Mouse (Mus musculus) stomach, embryonic 14.5 days (tissue): Measurements from ENCODE around the gene Cux1. TPM values are rescaled to one million over a fixed set of nuclear protein-coding genes. Genes with fewer than 3 reads are reported as not detected.

ENCODE experiments used
- ATAC-seq: fragments of 200-750 bp; cut with Nextera tagmentation; 2 replicates; pipeline ENCODE4 v1.8.0; 2017; ENCODE audit warnings: low read depth, moderate TSS enrichment; ENCODE audit not compliant: insufficient number of reproducible peaks, insufficient read depth, low FRiP score
- H3K27ac ChIP-seq: fragments of 300-500 bp; sonication (generic); 2 replicates; pipeline ENCODE4 v1.5.1; 2014; ENCODE audit warnings: mild to moderate bottlenecking, low read length, moderate library complexity, mixed read lengths
- H3K27me3 ChIP-seq: fragments of 300-500 bp; sonication (generic); 2 replicates; pipeline ENCODE4 v1.6.1; 2014; ENCODE audit warnings: low read length, control low read depth, mixed read lengths; ENCODE audit not compliant: control insufficient read depth, insufficient read depth
- H3K36me3 ChIP-seq: fragments of 300-500 bp; sonication (generic); 2 replicates; pipeline ENCODE4 v1.6.1; 2014; ENCODE audit warnings: mild to moderate bottlenecking, control low read depth, low read length, moderate library complexity, mixed read lengths; ENCODE audit not compliant: control insufficient read depth, insufficient read depth
- H3K4me1 ChIP-seq: fragments of 300-500 bp; sonication (generic); 2 replicates; pipeline ENCODE4 v1.6.1; 2014; ENCODE audit warnings: low read length, control low read depth, mixed read lengths; ENCODE audit not compliant: control insufficient read depth, insufficient read depth
- H3K4me2 ChIP-seq: fragments of 300-500 bp; sonication (generic); replicated peaks from 2 replicates; pipeline ENCODE4 v1.6.1; 2014; ENCODE audit warnings: low read depth, low read length, control low read depth
- H3K4me3 ChIP-seq: fragments of 300-500 bp; sonication (generic); 2 replicates; pipeline ENCODE4 v1.5.1; 2014; ENCODE audit warnings: low read depth, low read length, control low read depth
- H3K9ac ChIP-seq: fragments of 300-500 bp; sonication (generic); replicated peaks from 2 replicates; pipeline ENCODE4 v1.6.1; 2014; ENCODE audit warnings: low read depth, mild to moderate bottlenecking, control low read depth, low read length, moderate library complexity, mixed read lengths
- H3K9me3 ChIP-seq: fragments of 300-500 bp; sonication (generic); 2 replicates; pipeline ENCODE4 v1.6.1; 2016; ENCODE audit warnings: low read depth, low read length, control low read depth; ENCODE audit not compliant: control insufficient read depth
- WGBS: fragments of 180-500 bp; shearing (Covaris S2); extraction: QIAGEN DNeasy Blood & Tissue Kit; methylation state at CpG from one replicate; pipeline ENCODE4 v1.1.7; 2014; 5-methylcytosine and 5-hydroxymethylcytosine counted together
- polyA plus RNA-seq: library from polyadenylated mRNA; unstranded; fragments of >200 nt; fragmentation: Nextera tagmentation; extraction: Ambion mirVana; gene quantifications from 2 replicates; pipeline ENCODE4 v1.2.1, GENCODE M21; 2014

Cux1 gene
- polyA plus RNA-seq, 1 experiment from 2014 or later = 92.8 TPM

DNA sequence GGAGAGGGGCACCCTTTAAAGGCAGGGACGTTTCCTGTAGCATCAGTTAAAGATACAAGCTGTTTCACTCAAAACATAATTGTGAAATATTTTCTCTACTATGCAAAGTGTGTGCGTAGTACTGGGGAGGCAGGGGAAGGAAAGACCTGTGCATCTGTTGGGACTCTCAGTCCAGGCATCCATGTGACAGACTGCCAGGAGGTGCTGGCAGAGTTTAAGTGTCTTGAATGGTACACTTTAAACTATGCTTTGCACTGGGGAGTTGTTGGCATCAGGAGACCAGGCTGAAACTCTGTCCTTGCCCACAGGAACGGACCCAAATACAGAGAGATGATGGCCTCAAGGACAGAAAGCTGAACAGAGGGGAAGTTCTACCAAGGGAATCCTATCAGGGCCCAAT lies 182.1 kb downstream of the Cux1 start:
- ATAC-seq = no peak
- no peak overlapping the region for H3K4me3 ChIP-seq
- no peak overlapping the region for H3K4me2 ChIP-seq
- H3K4me1 ChIP-seq = no peaks in the 10 kb centered on the region
- no peaks in the 10 kb centered on the region for H3K9me3 ChIP-seq
- H3K36me3 ChIP-seq = no peaks in the 10 kb centered on the region; the same call in none of the 2 replicates
- WGBS = 86% methylated on average over 3 of the region's 3 CpGs
- no peaks in the 10 kb centered on the region for H3K27me3 ChIP-seq
- no peak overlapping the region for H3K27ac ChIP-seq
- H3K9ac ChIP-seq = no peak overlapping the region

- ATAC-seq = no peak
- 78% methylated on average over 9 of the region's 9 CpGs for WGBS
- H3K27me3 ChIP-seq = no peaks in the 10 kb centered on the region
- H3K27ac ChIP-seq = no peak overlapping the region
- no peaks in the 10 kb centered on the region; the same call in 1 of the 2 replicates for H3K36me3 ChIP-seq
- no peak overlapping the region for H3K4me2 ChIP-seq
- H3K4me3 ChIP-seq = no peak overlapping the region
- no peaks in the 10 kb centered on the region for H3K4me1 ChIP-seq
- H3K9ac ChIP-seq = no peak overlapping the region
- H3K9me3 ChIP-seq = no peaks in the 10 kb centered on the region
Observed at GRCm38 (mm10) chr5:136382261-136383005, 184.9 kb downstream of the Cux1 start.

DNA sequence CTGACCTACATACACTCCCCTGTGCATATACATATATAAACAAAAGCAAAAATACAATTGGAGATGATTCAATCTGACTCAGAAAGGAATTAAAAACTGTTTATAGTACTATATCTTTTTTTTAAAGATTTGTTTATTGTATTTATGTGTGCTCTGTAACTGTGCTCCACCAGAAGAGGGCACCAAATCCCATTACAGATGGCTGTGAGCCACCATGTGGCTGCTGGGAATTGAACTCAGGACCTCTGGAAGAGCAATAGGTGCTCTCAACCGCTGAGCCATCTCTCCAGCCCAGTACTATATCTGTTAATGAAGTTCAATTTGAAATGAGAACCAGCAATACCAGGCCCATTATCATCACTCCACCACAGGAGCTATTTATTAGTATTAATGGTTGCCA lies 187.9 kb downstream of the Cux1 start:
- 90% methylated on average over 1 of the region's 1 CpGs for WGBS
- H3K4me1 ChIP-seq = no peaks in the 10 kb centered on the region

DNA sequence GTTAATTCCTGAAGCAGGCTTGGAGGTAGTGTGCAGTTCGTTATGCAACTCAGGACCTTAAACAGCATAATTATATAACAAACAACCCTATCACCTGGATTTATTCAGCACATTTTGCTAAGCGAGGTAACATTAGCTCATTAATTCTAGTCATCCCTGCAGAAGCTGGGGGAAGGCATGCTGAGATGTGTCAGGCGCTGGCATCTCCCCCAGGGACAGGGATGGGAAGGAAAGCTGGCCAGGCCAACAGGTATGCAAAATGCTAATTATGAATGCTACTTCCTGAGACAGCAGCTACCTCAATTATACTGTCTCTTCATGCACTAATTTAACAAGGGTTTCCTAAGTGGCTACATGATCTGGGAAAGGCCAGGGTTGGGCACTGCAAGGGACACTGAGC lies 190.2 kb downstream of the Cux1 start:
- H3K36me3 ChIP-seq = peaks cover 5% of the 10 kb centered on the region; the same call in 1 of the 2 replicates
- no peak overlapping the region for H3K9ac ChIP-seq
- H3K27me3 ChIP-seq = no peaks in the 10 kb centered on the region
- 84% methylated on average over 3 of the region's 3 CpGs for WGBS
- no peak overlapping the region for H3K4me2 ChIP-seq
- no peaks in the 10 kb centered on the region for H3K9me3 ChIP-seq
- ATAC-seq = no peak
- no peak overlapping the region for H3K4me3 ChIP-seq
- H3K27ac ChIP-seq = no peak overlapping the region
- no peaks in the 10 kb centered on the region for H3K4me1 ChIP-seq

More for the DNA sequence above, 187.9 kb downstream of the Cux1 start:
- Histone ChIP-seq H3K27ac (no peak overlapping the region), H3K4me3 (no peak overlapping the region), H3K36me3 (no peaks in the 10 kb centered on the region; the same call in 1 of the 2 replicates), H3K9ac (no peak overlapping the region), H3K27me3 (no peaks in the 10 kb centered on the region), H3K4me2 (no peak overlapping the region), H3K9me3 (no peaks in the 10 kb centered on the region)
- no peak for ATAC-seq

GRCm38 (mm10) chr5:136375350-136375749 lies 191.9 kb downstream of the Cux1 start:
- Histone ChIP-seq H3K4me3 (no peak overlapping the region), H3K27ac (no peak overlapping the region; the same call in 1 of the 2 replicates), H3K4me1 (no peaks in the 10 kb centered on the region), H3K36me3 (peaks cover 9% of the 10 kb centered on the region; the same call in 1 of the 2 replicates), H3K9me3 (no peaks in the 10 kb centered on the region), H3K9ac (no peak overlapping the region), H3K4me2 (no peak overlapping the region), H3K27me3 (no peaks in the 10 kb centered on the region)
- no peak for ATAC-seq
- 58% methylated on average over 3 of the region's 3 CpGs for WGBS

- ATAC-seq = no peak
- Histone ChIP-seq H3K9ac (no peak overlapping the region), H3K9me3 (no peaks in the 10 kb centered on the region), H3K36me3 (peaks cover 22% of the 10 kb centered on the region; the same call in 1 of the 2 replicates), H3K27ac (no peak overlapping the region), H3K27me3 (no peaks in the 10 kb centered on the region), H3K4me3 (no peak overlapping the region), H3K4me1 (no peaks in the 10 kb centered on the region), H3K4me2 (no peak overlapping the region)
- 84% methylated on average over 3 of the region's 3 CpGs for WGBS
Observed at GRCm38 (mm10) chr5:136372276-136372675, 195.0 kb downstream of the Cux1 start.

DNA sequence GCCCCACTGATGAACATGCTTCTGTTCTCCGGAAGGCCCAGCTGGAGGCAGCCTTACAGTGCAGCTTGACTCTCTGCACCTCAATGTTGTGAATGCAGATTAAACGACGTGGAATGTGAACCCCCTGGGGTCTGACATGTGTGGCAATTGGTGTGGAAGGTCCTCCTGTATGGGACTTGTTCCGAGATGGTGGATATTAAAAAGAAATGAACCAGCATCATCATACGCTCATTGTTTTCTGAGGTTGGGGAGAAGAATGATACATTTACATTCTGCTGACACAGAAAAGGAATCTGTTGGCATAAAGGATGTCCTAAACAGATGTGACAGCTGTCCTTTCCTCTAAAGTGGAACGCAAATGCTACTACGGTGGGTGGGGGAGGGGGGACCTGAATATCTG lies 203.9 kb downstream of the Cux1 start:
- no peak for ATAC-seq
- Histone ChIP-seq H3K4me1 (no peaks in the 10 kb centered on the region), H3K36me3 (peaks cover 11% of the 10 kb centered on the region), H3K27me3 (no peaks in the 10 kb centered on the region), H3K9me3 (no peaks in the 10 kb centered on the region), H3K27ac (no peak overlapping the region), H3K9ac (no peak overlapping the region), H3K4me2 (no peak overlapping the region), H3K4me3 (no peak overlapping the region)
- WGBS = 73% methylated on average over 7 of the region's 7 CpGs

- Histone ChIP-seq H3K9me3 (no peaks in the 10 kb centered on the region), H3K27ac (no peak overlapping the region), H3K4me3 (no peak overlapping the region), H3K4me1 (no peaks in the 10 kb centered on the region), H3K9ac (no peak overlapping the region), H3K4me2 (no peak overlapping the region), H3K36me3 (peaks cover 13% of the 10 kb centered on the region), H3K27me3 (no peaks in the 10 kb centered on the region)
- no peak for ATAC-seq
- WGBS = 91% methylated on average over 6 of the region's 6 CpGs
Observed at GRCm38 (mm10) chr5:136362473-136363230, 204.6 kb downstream of the Cux1 start.
